Mouse (Mus musculus): ENCODE results near the gene Actr8. TPM values are rescaled to one million over a fixed set of nuclear protein-coding genes. Genes with fewer than 3 reads are reported as not detected.

The Actr8 gene
- polyA plus RNA-seq, 1 experiment = 26.4 TPM

DNA sequence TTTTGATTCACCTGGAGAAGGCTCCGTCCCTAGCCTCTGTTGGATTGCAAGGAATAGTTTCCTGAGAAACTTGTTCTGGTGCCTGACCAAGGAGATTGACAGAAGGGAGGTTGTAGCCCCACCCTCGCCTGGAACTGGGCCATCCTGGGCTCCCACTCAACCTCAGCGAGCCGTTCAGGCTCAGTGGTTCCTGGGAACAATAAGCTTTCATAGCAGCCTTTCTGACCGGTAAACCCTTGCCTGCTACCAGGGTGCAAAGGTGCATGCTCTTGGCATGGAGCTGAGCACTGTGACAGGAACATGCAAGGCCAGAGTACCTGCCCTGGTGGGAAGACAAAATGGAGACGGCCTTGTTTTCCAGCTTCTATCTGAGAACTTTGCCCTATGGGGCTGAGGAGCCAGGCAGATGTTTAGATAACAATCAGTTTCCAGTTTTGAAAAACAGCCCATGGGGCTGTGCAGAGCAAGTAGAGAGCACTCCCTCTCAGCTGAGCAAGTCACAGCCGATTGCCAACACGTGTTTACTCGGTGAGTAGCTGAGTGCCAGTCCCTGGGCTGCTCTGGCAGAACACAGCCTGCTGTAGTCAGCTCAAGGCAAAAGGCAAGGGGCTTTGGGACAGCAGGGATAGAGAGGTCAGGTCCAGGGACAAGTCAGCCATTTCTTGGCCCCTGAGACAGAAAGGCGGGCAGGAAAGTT, 31.9 kb downstream of the Actr8 start:
- Histone ChIP-seq H3K27me3 (ENCODE audit: control insufficient read depth, insufficient read depth, insufficient read length) (peaks cover 17% of the 10 kb centered on the region), H3K79me2 (ENCODE audit: control insufficient read depth, insufficient read depth) (no peaks in the 10 kb centered on the region), H3K79me3 (ENCODE audit: low read depth) (no peaks in the 10 kb centered on the region), H3K4me3 (ENCODE audit: insufficient read depth, poor library complexity, severe bottlenecking) (no peak overlapping the region), H3K36me3 (ENCODE audit: control insufficient read depth, insufficient read depth) (no peaks in the 10 kb centered on the region), H3ac (ENCODE audit: control insufficient read depth, insufficient read length, low read depth) (no peak overlapping the region)
- TF ChIP-seq MYOD1 (IDR thresholded peaks at IDR 0.05; ENCODE audit: control insufficient read depth, insufficient read length, low read depth) (no peak), MYOG (IDR thresholded peaks at IDR 0.05; ENCODE audit: control insufficient read depth, extremely low read depth, insufficient read length) (no peak), FOSL1 (IDR thresholded peaks at IDR 0.05; ENCODE audit: insufficient read depth, low read length, poor library complexity, severe bottlenecking) (no peak), CEBPB (IDR thresholded peaks at IDR 0.05; ENCODE audit: low read depth) (no peak), MAX (IDR thresholded peaks at IDR 0.05) (no peak), USF1 (IDR thresholded peaks at IDR 0.05; ENCODE audit: low read depth) (no peak), CTCF (IDR thresholded peaks at IDR 0.05; ENCODE audit: control insufficient read depth, insufficient read depth, insufficient read length) (no peak)

GRCm38 (mm10) chr14:30011886-30012560, 33.9 kb downstream of the Actr8 start:
- Histone ChIP-seq H3K79me3 (ENCODE audit: low read depth) (no peaks in the 10 kb centered on the region), H3K79me2 (ENCODE audit: control insufficient read depth, insufficient read depth) (no peaks in the 10 kb centered on the region), H3ac (ENCODE audit: control insufficient read depth, insufficient read length, low read depth) (no peak overlapping the region), H3K27me3 (ENCODE audit: control insufficient read depth, insufficient read depth, insufficient read length) (peaks cover 17% of the 10 kb centered on the region), H3K36me3 (ENCODE audit: control insufficient read depth, insufficient read depth) (no peaks in the 10 kb centered on the region), H3K4me3 (ENCODE audit: insufficient read depth, poor library complexity, severe bottlenecking) (no peak overlapping the region)
- TF ChIP-seq MAX (IDR thresholded peaks at IDR 0.05) (no peak), MYOG (IDR thresholded peaks at IDR 0.05; ENCODE audit: control insufficient read depth, extremely low read depth, insufficient read length) (no peak), FOSL1 (IDR thresholded peaks at IDR 0.05; ENCODE audit: insufficient read depth, low read length, poor library complexity, severe bottlenecking) (no peak), CTCF (IDR thresholded peaks at IDR 0.05; ENCODE audit: control insufficient read depth, insufficient read depth, insufficient read length) (no peak), MYOD1 (IDR thresholded peaks at IDR 0.05; ENCODE audit: control insufficient read depth, insufficient read length, low read depth) (no peak), USF1 (IDR thresholded peaks at IDR 0.05; ENCODE audit: low read depth) (no peak), CEBPB (IDR thresholded peaks at IDR 0.05; ENCODE audit: low read depth) (no peak)

DNA sequence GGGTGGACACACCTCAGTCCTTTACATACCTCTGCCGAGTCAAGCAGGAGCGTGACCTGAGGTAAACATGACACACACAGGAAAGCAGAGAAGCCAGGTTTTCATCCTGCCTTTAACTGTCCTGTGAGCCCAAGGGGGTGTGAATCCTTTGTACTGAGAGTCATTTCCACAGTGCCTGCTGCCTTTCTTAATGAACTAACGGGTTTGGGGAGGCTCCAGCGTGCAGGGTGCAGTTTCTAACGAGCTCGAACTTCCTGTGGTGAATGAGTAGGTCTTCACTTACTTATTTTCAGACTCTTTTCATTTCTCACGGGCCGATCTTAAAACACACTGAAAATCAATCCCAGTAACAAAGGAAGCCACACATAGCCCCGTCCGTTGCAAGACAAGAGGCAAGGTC, 36.4 kb downstream of the Actr8 start:
- H3K79me3 ChIP-seq (ENCODE audit: low read depth) = no peaks in the 10 kb centered on the region
- H3ac ChIP-seq (ENCODE audit: control insufficient read depth, insufficient read length, low read depth) = no peak overlapping the region
- H3K4me3 ChIP-seq (ENCODE audit: insufficient read depth, poor library complexity, severe bottlenecking) = no peak overlapping the region
- peaks cover 19% of the 10 kb centered on the region for H3K27me3 ChIP-seq (ENCODE audit: control insufficient read depth, insufficient read depth, insufficient read length)
- TF ChIP-seq FOSL1 (IDR thresholded peaks at IDR 0.05; ENCODE audit: insufficient read depth, low read length, poor library complexity, severe bottlenecking) (no peak), CTCF (IDR thresholded peaks at IDR 0.05; ENCODE audit: control insufficient read depth, insufficient read depth, insufficient read length) (no peak), MYOD1 (IDR thresholded peaks at IDR 0.05; ENCODE audit: control insufficient read depth, insufficient read length, low read depth) (no peak), MAX (IDR thresholded peaks at IDR 0.05) (no peak), USF1 (IDR thresholded peaks at IDR 0.05; ENCODE audit: low read depth) (no peak), MYOG (IDR thresholded peaks at IDR 0.05; ENCODE audit: control insufficient read depth, extremely low read depth, insufficient read length) (no peak), CEBPB (IDR thresholded peaks at IDR 0.05; ENCODE audit: low read depth) (no peak)
- H3K79me2 ChIP-seq (ENCODE audit: control insufficient read depth, insufficient read depth) = no peaks in the 10 kb centered on the region
- no peaks in the 10 kb centered on the region for H3K36me3 ChIP-seq (ENCODE audit: control insufficient read depth, insufficient read depth)

DNA sequence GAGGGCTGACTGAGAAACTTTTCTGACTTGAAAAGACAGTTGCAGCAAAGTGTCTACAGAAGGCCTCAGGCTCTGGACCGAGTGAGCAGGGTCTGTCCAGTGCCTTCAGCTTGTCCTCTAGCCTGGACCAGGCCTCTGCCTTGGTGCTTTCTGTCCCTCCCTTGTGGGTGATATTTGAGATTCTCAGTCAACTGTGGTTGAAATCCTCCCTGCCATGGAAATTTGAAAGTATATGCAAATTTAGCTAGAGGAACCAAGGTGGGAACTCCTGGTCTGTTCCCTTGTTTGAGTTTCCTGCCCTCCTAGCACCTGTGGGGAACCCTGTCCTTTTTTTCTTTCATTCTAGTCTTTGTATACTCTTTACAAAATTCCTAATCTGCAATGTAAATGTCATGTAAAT, 36.9 kb downstream of the Actr8 start:
- Histone ChIP-seq H3K36me3 (ENCODE audit: control insufficient read depth, insufficient read depth) (no peaks in the 10 kb centered on the region), H3K4me3 (ENCODE audit: insufficient read depth, poor library complexity, severe bottlenecking) (no peak overlapping the region), H3K27me3 (ENCODE audit: control insufficient read depth, insufficient read depth, insufficient read length) (peaks cover 19% of the 10 kb centered on the region), H3K79me3 (ENCODE audit: low read depth) (no peaks in the 10 kb centered on the region), H3ac (ENCODE audit: control insufficient read depth, insufficient read length, low read depth) (no peak overlapping the region), H3K79me2 (ENCODE audit: control insufficient read depth, insufficient read depth) (no peaks in the 10 kb centered on the region)
- TF ChIP-seq CEBPB (IDR thresholded peaks at IDR 0.05; ENCODE audit: low read depth) (no peak), MYOG (IDR thresholded peaks at IDR 0.05; ENCODE audit: control insufficient read depth, extremely low read depth, insufficient read length) (no peak)

DNA sequence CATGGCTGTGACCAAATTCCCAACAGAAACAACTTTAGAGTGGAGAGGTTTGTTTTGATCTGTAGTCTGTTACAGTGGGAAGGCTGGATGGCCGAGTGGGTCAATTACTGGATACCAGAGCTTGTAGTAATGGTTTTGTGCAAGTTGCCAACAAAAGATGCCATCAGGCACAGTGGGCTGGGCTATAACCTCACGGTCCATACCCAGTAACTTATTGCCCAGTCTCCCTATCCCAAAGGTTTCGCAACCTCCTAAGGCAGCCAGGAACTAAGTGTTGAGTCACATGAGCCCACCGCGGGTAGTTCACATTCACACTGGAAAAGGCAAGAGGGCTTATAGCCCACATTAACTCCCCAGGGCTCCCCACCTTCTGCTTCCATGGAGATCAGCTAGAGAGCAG, 38.5 kb downstream of the Actr8 start:
- Histone ChIP-seq H3K79me2 (ENCODE audit: control insufficient read depth, insufficient read depth) (no peaks in the 10 kb centered on the region), H3K79me3 (ENCODE audit: low read depth) (no peaks in the 10 kb centered on the region), H3K27me3 (ENCODE audit: control insufficient read depth, insufficient read depth, insufficient read length) (peaks cover 19% of the 10 kb centered on the region), H3ac (ENCODE audit: control insufficient read depth, insufficient read length, low read depth) (no peak overlapping the region), H3K36me3 (ENCODE audit: control insufficient read depth, insufficient read depth) (no peaks in the 10 kb centered on the region), H3K4me3 (ENCODE audit: insufficient read depth, poor library complexity, severe bottlenecking) (no peak overlapping the region)
- no peak for TF ChIP-seq CTCF (IDR thresholded peaks at IDR 0.05; ENCODE audit: control insufficient read depth, insufficient read depth, insufficient read length)
- no peak for TF ChIP-seq MYOG (IDR thresholded peaks at IDR 0.05; ENCODE audit: control insufficient read depth, extremely low read depth, insufficient read length)
- TF ChIP-seq MAX (IDR thresholded peaks at IDR 0.05) = no peak
- no peak for TF ChIP-seq CEBPB (IDR thresholded peaks at IDR 0.05; ENCODE audit: low read depth)
- TF ChIP-seq USF1 (IDR thresholded peaks at IDR 0.05; ENCODE audit: low read depth) = no peak
- TF ChIP-seq MYOD1 (IDR thresholded peaks at IDR 0.05; ENCODE audit: control insufficient read depth, insufficient read length, low read depth) = no peak
- TF ChIP-seq FOSL1 (IDR thresholded peaks at IDR 0.05; ENCODE audit: insufficient read depth, low read length, poor library complexity, severe bottlenecking) = no peak
